Mouse (Mus musculus): Measurements from ENCODE around the gene Taf5. TPM values are rescaled to one million over a fixed set of nuclear protein-coding genes. Genes with fewer than 3 reads are reported as not detected.

Gene Taf5
- polyA plus RNA-seq, 1 experiment from 2014 or later = 9.5 TPM

GRCm38 (mm10) chr19:47130551-47131125 lies 63.1 kb downstream of the Taf5 start:
- Histone ChIP-seq H3K36me3 (peaks cover 85% of the 10 kb centered on the region), H3K9me3 (replicated peaks) (no peaks in the 10 kb centered on the region), H3K4me3 (no peak overlapping the region), H3K9ac (no peak overlapping the region), H3K27me3 (replicated peaks) (no peaks in the 10 kb centered on the region), H3K4me2 (no peak overlapping the region), H3K4me1 (peaks cover 12% of the 10 kb centered on the region; the same call in 1 of the 2 replicates), H3K27ac (no peak overlapping the region)
- ATAC-seq = no peak
- 86% methylated on average over 15 of the region's 15 CpGs for WGBS (ENCODE audit: insufficient replicate concordance)

Other genes starting within 250 kb of the Taf5 start
- gene Ina, start 53.0 kb upstream of the Taf5 start, polyA plus RNA-seq (2016; fragmentation: Nextera tagmentation; extraction: Ambion mirVana) = 0.11 and 0.12 TPM in 2 replicates
- gene Nt5c2, start 52.6 kb upstream of the Taf5 start, polyA plus RNA-seq (2016; fragmentation: Nextera tagmentation; extraction: Ambion mirVana) = 67.1 and 78.5 TPM in 2 replicates
- 19.0 and 20.0 TPM in 2 replicates for gene Pcgf6, start 16.8 kb upstream of the Taf5 start, polyA plus RNA-seq (2016; fragmentation: Nextera tagmentation; extraction: Ambion mirVana)
- gene Usmg5, start 22.9 kb downstream of the Taf5 start, polyA plus RNA-seq (2016; fragmentation: Nextera tagmentation; extraction: Ambion mirVana) = 984 and 997 TPM in 2 replicates
- gene Pdcd11, start 23.0 kb downstream of the Taf5 start, polyA plus RNA-seq (2016; fragmentation: Nextera tagmentation; extraction: Ambion mirVana) = 10.9 and 11.7 TPM in 2 replicates
- gene Calhm2, start 70.5 kb downstream of the Taf5 start, polyA plus RNA-seq (2016; fragmentation: Nextera tagmentation; extraction: Ambion mirVana) = 1.9 and 2.4 TPM in 2 replicates
- not detected in 2 replicates for gene Calhm1, start 76.5 kb downstream of the Taf5 start, polyA plus RNA-seq (2016; fragmentation: Nextera tagmentation; extraction: Ambion mirVana)
- not detected in 2 replicates for gene Calhm3, start 90.0 kb downstream of the Taf5 start, polyA plus RNA-seq (2016; fragmentation: Nextera tagmentation; extraction: Ambion mirVana)
- gene Neurl1a, start 111.1 kb downstream of the Taf5 start, polyA plus RNA-seq (2016; fragmentation: Nextera tagmentation; extraction: Ambion mirVana) = 2.2 and 2.6 TPM in 2 replicates